Mouse (Mus musculus): ENCODE measurements at regions not wholly inside any gene's neighbourhood (a gene's known extent, or its start where the extent isn't known, plus 50 kb on each side); places are given as distances from the start of the nearest gene placed in this dataset.

DNA sequence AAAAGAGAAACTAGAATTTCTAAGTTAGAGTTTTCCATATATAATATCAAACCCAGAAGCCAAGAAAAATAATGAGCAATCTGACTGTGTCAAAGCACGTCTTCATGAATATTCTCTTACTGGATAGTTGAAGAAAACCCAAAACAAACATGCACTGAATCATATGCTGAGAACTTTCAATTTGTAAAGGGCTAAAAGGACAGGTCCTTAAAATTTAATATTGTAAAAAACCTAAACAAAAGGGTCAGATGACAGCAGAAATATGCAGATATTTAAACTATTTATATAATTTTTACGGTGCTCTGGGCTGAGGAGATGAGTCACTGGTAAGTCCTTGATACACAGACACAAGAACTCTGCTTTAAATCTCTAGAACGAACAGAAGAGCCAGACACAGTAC, 356.7 kb upstream of the Runx1 start:
- DNase-seq: no peak

DNA sequence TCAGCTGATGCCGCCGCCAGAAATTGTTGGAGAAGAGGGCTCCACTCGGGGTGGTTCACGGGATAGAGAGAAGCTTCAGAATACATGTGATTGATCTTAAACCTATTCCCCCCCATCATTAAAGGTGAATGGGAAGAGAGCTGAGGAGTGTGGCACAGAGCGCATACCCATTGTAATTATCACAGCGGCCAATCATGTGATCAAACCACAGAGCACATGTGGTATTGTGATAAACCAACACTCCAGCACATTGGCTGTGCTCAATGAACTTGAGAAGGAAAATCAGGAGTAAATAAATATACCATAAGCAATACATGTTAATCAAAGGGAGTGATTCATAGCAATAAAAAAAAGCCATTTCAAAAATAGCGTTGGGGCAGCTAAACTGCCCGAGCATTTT, 355.5 kb upstream of the Runx1 start:
- DNase-seq: no peak

DNA sequence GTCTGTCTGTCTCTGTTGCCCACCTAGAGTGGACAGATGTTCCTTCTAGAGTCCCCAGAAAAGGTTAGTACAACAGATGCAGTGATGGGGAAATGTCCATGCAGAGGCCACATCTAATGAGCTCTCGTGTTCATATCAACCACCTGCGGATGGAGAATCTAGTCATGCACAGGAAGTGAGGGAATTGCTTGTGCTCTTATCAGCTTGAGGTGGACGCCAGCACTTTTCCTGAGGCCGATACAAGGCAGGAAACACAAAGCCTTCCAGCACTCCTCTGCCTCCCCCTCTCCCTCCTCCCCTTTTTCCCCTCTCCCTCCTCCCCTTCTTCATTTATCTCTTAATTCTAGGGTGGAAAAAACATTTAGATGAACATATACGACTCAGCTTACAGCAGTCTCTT, 354.3 kb upstream of the Runx1 start:
- DNase-seq: no peak

DNA sequence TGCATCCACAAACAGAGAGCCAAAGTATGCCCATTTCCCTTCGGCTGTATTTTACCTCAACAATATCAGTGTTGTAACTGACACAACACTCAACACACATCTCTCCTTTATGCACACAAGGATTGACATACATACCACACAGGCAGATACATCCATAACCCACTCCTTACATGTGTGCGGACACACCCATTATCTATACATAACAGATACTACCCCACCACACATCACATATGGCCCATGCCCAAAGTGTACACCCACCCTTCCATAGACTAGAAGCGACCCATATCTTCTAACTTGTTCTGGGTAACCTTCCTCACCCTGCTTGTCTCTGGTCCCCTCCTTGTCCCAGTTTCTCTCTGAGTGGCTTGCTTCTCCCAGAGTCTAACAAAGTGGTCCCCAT, 340.7 kb upstream of the Runx1 start:
- no peak for DNase-seq

DNA sequence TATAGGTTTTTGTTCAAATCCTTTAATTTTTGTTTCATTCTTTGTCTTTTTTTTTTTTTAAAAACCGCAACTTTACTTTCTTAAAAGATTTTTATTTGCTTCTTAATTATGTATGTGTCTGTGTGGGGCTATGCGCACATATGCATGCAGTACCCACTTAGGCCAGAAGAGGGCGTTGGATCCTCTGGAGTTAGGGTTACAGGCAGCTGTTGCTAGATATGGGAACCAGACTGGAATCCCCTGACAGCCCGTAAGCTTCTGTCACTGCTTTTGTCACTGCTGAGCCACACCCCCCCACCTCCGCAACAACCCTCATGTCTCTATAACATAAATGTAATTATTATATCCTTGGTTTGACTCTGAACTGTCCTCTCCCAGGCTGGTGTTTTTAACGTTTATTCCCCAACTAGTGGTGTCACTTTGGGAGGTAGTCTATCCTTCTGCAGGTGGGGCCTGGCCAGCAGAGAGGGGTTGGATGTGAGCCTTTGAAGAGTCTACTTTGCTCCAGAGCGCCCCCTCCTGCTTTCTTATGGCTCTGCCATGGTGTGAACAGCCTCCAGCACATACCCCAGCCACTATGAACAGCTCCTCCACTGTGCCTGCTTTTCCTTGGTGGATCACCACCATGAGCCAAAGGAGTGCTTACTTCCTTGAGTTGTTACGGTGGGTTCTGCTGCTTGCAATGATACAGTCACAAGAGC, 332.7 kb upstream of the Runx1 start:
- DNase-seq: no peak

DNA sequence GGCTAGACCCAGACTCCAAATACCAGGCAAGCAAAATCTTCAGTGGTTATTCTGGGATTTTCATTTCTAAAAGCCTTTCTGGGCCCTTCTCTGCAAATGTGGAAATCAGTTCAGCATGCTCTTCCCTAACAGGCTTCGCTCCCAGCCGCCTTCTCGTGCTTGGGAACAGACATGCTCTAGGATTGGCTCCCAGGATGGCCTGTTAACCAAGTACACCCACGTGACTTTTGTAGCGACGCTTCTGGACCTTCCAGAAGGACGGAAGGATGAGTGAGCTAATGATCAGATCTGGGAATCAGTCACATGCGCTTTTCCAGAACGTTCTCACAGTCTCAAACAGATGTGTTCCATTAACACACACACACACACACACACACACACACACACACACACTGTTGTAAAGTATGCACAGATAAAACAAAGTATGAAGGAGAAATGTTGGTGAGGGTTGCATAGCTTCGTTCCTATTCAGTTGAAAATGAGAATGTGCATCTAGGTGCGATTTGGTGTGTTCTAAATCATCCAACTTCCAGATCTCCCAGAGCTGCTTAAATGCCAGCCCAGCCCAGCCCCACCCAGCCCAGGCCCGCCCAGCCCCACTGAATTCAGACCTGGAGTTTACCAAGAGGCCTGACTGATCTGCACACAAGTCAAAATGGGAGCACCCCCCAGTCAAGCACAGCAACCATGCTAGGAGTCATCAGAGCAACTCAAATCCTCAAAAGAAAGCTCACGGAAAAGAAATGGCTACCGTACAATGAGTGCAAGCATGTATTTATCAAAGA, 327.8 kb upstream of the Runx1 start:
- DNase-seq: no peak

DNA sequence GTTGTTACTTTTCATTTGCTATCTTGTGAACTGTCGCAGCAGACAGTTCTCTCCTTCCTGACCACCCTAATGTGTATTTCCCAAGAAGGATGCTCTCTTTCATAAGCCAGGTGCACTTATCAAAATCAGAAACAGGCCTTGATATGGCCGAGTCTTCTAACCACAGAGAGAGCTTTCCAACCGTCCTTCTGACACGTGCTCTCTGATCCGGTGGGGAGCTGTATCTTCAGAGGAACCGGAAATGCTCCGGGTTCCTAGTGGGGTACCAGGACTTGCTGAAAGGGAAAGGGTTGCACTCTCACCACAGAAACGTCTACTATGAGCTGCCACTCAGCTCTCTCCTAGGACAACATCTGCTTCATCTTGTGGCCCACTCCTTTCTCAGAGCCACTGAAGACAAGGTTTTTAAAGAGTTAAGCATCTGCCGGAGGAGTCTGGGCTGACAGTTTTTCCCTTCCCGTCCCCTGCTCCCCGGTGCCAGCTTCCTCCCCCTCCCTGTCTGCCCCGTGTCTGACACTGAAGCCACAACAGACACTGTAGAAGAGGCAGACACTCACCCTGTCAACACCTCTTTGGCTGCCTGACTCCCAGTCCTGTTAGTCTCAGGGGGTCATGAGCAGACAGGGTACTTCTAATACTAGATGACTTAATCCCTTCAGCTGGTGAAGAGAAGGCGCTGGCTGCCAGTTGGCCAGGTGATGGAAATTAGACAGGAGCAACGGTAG, 327.0 kb upstream of the Runx1 start:
- DNase-seq: no peak

DNA sequence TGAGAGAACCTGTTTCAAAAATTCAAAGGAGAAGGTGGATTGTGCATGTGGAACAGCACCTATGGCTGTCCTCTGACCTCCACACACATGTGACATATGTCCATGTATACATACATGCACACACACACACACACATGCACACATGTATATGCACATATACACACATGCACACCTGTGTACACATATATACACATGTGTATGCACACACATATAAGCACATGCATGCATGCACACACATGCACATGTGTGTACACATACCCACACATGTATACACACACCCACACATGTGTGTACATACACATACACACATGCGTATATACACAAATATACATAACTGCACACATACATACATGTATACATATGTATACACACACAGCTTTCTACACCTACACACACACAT, 326.1 kb upstream of the Runx1 start:
- no peak for DNase-seq

DNA sequence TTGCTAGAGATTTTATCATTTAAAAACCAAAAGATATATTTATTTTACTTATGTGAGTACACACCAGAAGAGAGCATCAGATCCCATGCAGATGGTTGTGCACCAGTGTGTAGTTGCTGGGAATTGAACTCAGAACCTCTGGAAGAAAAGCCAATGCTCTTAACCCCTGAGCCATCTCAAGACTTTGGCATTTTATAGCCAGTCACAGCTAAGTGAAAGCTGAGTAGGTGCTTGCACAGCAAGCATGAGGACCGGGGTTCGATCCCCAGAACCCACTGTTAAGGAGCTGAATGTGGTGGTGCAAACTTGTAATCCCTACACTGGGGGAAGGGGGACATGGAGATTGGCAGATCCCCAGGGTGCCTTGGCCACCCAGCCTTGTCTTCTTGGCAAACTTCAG, 325.7 kb upstream of the Runx1 start:
- DNase-seq: no peak

DNA sequence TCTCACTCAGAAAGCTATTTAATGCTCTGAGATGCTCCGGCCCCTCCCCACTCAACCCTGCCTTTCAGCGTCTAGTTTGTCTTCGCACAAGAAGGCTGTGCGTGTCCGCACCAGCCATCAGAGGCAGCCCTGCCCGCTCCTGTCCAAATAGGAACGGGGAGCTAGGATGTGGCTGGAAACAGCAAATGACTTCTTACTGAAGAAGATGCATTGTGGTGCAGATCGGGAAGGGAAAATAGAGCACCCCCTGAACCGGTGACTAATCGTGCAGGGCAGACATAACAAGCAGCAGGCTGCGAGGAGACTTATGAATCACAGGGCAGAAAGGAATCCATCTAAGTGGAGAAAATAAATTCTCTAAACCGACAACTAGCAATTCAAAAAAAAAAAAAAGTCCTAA, 324.5 kb upstream of the Runx1 start:
- DNase-seq: peak; percentile 11

DNA sequence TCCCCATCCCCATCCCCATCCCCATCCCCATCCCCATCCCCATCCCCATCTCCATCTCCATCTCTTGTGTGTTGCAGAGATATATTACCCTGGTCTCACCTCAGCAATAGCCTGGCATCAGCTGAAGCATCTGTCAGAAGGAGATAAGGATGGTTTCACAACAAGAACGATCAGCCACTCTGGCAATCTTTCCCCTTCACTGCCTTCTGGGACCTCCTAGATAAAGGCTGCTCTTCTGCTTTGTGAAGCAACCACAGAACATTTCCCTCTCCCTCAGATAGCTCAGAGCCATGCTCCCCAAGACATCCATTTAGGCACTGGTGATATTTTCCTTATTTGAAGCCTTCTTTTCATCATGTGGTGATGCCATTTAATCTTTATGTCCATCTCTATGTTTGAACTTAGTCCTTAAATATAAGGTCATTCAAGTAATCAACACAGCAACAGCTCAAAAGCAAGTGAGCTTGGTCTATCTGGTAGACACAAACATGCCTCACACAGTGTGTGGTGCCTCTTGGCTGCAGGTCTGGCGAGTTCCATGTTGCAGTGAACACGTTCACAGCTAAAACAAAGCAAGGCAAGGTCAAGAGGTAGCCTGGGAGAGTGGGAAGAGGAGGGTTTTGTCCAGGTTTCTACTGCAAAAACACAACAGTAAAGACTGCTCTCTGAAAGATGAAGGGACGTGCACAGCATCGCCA, 321.7 kb upstream of the Runx1 start:
- no peak for DNase-seq

DNA sequence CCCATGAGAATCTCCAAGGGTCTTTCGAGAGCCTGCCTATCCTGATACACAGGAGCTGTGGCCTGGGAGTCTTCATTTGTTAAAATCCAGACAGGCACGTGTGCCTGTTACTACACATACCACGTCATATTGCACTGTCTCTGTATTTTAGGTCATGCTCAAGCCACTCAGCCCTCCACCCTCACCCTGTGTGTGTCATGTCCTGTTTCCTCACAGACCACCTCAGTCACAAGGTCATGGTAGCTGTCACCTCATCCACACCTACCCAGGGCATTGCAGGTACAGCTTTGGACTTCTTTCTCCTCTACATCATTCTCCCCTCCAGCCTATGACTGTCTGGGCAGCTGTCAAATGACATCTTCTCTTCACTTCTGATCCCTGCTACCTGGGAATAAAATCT, 320.9 kb upstream of the Runx1 start:
- no peak for DNase-seq

DNA sequence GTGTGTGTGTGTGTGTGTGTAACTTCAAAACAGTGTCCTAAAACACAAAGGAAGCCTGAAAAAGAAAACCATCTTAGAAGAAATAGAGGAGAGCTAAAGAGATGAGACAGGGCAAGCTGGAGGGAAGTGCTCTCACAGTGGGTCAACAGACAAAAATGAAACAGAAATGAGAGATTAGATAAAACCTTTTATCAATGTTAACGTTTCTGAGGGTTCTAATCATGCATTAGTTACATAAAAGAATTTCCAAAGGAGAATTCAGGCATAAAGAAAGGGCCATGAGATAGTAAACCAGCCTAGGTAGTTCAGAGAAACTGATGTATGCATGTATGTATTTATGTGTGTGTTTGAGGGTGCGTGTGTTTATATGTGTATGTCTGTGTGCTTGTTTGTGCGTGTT, 319.7 kb upstream of the Runx1 start:
- no peak for DNase-seq

DNA sequence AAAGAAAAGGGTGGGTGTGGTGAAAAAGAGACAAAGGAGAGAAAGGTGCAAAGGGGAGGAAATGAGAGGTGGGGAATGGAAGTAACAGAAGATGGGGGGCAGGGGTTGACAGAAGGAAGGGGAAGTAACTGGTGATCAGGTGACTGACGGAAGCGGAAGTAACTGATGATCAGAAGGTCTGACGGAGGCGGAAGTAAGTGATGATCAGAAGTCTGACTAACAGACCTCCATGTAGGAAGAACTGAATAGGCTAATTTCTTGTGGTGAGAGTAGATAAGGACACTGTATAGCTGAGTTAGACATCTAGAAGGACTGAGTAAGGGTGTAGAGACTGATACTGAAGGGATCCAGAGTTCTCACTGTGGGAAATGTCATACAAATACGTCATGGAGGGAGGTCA, 318.1 kb upstream of the Runx1 start:
- no peak for DNase-seq

DNA sequence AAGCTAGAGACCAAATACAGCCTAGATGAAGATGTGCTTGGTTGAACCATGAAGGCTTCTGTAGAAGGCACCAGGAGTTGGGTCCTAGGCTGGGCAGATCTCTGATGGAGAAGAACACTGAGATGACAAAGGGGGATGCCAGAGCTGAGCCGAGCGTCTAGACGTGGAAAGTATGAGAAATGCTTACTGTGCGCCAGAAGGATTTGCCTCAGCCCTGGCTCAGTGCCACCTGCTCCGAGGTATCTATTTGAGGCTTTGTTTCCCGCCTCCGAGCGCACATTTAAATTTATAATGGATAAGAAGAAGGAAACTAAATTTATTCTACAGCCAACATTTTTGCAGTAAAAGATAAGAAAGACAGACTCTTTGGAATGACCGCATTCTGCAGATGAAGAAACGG, 317.2 kb upstream of the Runx1 start:
- peak; percentile 58 for DNase-seq

DNA sequence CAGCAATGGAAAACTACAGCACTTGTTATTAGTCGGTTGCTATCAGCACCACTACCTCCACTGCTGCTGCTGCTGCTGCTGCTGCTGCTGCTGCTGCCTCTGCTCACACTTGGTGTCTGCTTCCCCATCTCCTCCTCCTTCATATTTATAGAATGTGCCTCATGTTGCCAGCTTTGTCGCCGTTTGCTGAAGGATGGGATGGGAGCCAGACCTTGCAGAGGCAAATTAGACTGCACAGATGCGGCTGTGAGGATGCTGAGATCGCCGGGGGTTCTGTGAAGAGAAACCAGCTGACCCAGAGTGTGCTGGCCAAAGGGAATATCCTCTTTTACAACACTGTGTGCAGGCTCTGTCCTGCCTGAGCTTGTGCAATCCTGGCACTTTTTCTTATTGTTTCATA, 316.0 kb upstream of the Runx1 start:
- DNase-seq: peak; percentile 29

DNA sequence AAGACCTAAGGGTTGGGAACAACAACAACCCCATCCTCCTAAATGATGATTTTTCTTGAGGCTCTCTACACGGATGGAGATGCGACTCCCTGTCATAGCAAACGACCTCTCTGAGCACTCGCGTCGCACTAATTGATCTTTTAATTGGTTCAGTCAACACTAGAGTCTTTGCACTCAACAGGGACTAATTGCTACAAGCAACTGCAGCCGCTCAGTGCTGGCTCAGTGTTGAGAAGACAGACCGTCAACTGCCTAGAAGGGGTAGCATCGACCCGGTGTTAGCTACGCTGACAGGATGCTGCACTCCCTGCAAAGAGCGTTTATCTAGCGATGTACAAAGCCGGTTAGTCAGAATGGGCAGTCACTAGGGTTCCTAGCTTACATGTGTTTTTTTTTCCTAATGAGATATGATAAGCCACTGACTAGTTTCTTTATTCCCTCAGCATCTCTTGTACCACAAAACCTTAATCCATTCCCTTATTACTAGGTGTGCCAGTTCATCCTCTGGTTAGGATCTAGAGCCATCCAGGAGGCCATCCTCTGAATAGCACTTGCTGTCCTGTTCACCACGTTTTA, 314.7 kb upstream of the Runx1 start:
- no peak for DNase-seq

DNA sequence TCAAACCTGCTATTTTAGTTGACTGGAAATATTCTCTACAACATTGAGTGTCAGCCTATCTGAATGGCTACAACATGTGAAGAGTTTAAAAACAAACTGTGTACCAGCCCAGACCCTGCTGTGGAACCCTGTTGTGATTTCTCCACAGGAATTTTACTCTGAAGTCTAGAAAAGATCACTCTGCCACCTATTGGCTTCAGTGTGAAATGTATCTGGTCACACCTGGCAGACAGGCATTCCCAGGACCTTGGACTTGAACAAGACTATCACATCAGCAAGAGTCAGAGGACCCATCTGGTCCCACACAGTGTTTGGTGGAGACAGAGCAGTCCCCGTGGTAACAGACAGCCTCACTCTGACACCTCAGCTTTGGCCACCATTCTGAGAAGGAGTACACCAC, 311.3 kb upstream of the Runx1 start:
- DNase-seq: no peak

DNA sequence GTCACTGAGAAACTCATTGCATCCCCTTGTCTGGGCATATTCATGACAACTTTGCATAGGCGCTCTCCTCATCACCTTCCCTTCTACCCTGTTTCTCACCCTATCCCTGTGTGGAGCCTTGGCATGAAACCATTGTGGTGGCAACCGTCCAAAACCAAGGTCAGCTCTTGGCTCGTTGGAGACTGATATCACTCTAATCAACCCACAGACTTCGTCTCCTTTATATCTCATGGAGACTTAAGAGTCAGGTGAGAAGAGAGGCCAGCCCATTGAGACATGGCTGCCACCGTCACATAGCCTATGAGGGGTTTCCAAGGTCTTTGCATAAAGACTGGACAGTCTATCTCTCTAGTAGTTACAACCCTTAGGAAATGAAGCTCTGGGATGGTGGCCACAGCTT, 305.5 kb upstream of the Runx1 start:
- no peak for DNase-seq

DNA sequence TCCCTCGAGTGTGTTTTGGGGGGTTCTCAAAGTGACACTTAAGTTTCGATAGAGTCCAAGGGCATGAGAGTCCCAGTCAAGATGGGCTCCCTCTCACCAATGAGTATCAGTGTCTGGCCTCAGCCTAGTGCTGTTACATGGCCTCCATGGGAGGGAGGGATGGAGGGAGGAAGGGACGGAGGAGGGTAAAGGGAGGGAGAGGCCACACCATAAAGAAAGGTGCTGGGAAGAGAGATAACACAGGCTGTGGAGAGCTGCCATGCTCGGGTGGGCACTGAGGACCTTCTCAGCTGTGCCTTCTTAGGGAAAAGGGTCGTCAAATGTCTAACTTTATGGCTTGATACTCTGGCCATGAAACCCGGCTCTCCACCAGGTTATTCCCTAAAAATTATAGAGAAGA, 304.7 kb upstream of the Runx1 start:
- DNase-seq: no peak

DNA sequence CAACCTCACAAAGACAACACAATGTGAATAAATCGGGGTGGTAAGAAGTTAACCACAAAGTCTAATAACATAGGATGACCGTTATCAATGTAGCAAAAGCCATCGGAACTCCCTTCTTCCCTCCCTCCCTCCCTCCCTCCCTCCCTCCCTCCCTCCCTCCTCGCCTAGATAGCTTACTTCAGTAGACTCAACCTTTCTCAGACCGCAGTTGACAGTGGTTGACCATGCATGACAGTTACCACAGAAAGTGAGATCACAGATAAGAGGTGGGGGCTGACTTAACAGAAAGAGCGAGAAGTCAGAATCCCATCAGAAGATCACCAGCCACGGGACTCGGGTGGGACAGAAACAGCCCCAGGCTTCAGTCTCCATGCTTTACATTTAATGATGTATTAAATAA, 297.8 kb upstream of the Runx1 start:
- no peak for DNase-seq

DNA sequence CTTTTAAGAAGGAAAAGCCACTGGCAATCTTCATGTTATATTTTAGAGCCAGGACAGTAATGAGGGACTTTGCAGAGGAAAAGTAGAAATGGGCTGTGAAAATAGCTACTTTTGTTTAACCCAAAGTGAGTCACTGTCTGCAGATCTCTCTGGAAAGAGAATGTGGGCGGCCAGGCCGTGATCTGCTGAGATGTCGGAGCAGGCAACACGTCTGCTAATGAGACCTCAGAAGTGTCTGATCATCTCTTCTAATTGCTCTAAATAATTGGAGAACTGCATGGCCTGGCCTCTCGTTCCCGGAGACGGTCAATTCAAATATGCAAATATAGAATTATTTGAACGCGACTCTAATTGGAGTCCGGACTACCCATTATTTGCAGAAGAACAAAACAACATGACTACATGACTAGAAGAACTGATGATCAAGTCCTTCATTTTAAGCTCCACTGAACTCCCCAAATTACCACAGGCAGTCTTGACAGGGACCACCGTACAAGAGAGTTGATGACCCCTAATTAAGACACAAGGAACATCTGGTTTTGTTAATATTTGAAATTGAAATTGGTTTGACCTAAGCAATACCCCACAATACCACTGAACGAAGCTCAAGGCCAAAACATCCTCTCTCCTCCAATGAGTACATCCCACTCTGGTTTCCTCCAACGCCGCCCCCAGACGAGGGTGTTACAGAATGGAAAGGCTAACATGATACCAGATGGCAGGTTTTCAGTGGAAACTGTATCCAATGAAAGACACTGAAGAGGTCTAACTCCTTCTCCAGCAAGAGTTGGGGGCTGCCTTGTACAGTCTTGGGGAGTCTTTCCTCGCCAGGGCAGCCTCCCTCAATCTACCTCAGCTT, 290.4 kb upstream of the Runx1 start:
- DNase-seq: peak; percentile 16
